Mouse (Mus musculus): ENCODE data around the gene Ank3.

DNA sequence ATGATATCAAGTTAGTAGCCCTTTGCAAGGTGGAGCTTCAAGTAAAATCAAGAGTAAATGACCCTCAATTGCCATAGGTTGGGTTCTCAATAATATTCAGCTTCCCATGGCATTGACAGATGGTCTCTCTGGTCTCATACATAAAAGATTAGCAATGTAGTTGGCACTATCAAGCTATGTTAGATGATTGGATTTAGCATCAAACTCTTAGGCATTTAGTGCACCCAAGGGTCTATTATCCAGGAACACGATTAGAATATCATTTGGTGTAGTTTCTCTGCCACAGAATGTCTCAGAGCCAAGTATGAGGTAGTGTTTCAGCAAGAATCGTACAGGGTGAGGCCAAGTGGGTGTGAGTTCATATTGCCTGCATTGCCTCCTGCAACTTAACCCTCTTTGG is 68.6 kb downstream of the Ank3 start:
- TF ChIP-seq CTCF (IDR thresholded peaks at IDR 0.05; ENCODE audit: low read depth) (no peak), EP300 (IDR thresholded peaks at IDR 0.05; ENCODE audit: low read depth) (no peak)
